Mouse (Mus musculus) liver, embryonic 15.5 days (tissue): ENCODE data around the gene Btk. TPM values are rescaled to one million over a fixed set of nuclear protein-coding genes. Genes with fewer than 3 reads are reported as not detected.

Source experiments
- ATAC-seq: fragments of 200-750 bp; cut with Nextera tagmentation; 2 replicates; pipeline ENCODE4 v1.8.0; 2017; ENCODE audit warnings: moderate number of reproducible peaks, mild to moderate bottlenecking, moderate library complexity; ENCODE audit not compliant: insufficient read depth
- H3K27ac ChIP-seq: fragments of 300-500 bp; sonication (generic); replicated peaks from 2 replicates; pipeline ENCODE4 v1.5.1; 2015; ENCODE audit warnings: mild to moderate bottlenecking, inconsistent platforms
- H3K27me3 ChIP-seq: fragments of 300-500 bp; sonication (generic); 2 replicates; pipeline ENCODE4 v1.6.1; 2015; ENCODE audit warnings: mild to moderate bottlenecking, inconsistent platforms
- H3K36me3 ChIP-seq: fragments of 300-500 bp; sonication (generic); replicated peaks from 2 replicates; pipeline ENCODE4 v1.6.1; 2015; ENCODE audit warnings: moderate library complexity, mild to moderate bottlenecking, inconsistent platforms
- H3K4me1 ChIP-seq: fragments of 300-500 bp; sonication (generic); replicated peaks from 2 replicates; pipeline ENCODE4 v1.6.1; 2015; ENCODE audit warnings: inconsistent platforms
- H3K4me2 ChIP-seq: fragments of 300-500 bp; sonication (generic); 2 replicates; pipeline ENCODE4 v1.6.1; 2015; ENCODE audit warnings: moderate library complexity, mild to moderate bottlenecking, inconsistent platforms
- H3K4me3 ChIP-seq: fragments of 300-500 bp; sonication (generic); replicated peaks from 2 replicates; pipeline ENCODE4 v1.5.1; 2015; ENCODE audit warnings: mild to moderate bottlenecking, inconsistent platforms
- H3K9ac ChIP-seq: fragments of 300-500 bp; sonication (generic); 2 replicates; pipeline ENCODE4 v1.6.1; 2015; ENCODE audit warnings: moderate library complexity, mild to moderate bottlenecking, inconsistent platforms
- H3K9me3 ChIP-seq: fragments of 300-500 bp; sonication (generic); replicated peaks from 2 replicates; pipeline ENCODE4 v1.6.1; 2016; ENCODE audit warnings: inconsistent platforms
- WGBS: fragments of 180-500 bp; shearing (Covaris S2); methylation state at CpG from one replicate; pipeline ENCODE4 v1.1.7; 2015; ENCODE audit warnings: mixed read lengths; ENCODE audit not compliant: insufficient replicate concordance; 5-methylcytosine and 5-hydroxymethylcytosine counted together
- polyA plus RNA-seq: library from polyadenylated mRNA; unstranded; fragments of >200 nt; fragmentation: Nextera tagmentation; extraction: Ambion mirVana; gene quantifications from 2 replicates; pipeline ENCODE4 v1.2.1, GENCODE M21; 2015

Gene Btk
- polyA plus RNA-seq, 1 experiment from 2014 or later: 15.1 TPM

- peak overlapping the region; percentile 66 for H3K9ac ChIP-seq
- peak overlapping the region; percentile 89 for H3K27ac ChIP-seq
- H3K4me3 ChIP-seq: peak overlapping the region; percentile 69
- peaks cover 8% of the 10 kb centered on the region for H3K4me1 ChIP-seq
- H3K27me3 ChIP-seq: no peaks in the 10 kb centered on the region
- H3K9me3 ChIP-seq: no peaks in the 10 kb centered on the region
- peaks cover 12% of the 10 kb centered on the region; the same call in 1 of the 2 replicates for H3K36me3 ChIP-seq
- peak; percentile 83 for ATAC-seq
- WGBS: 11% methylated on average over 38 of the region's 43 CpGs
- H3K4me2 ChIP-seq: peak overlapping the region; percentile 61
Observed at GRCm38 (mm10) chrX:134601380-134602120, 18.2 kb upstream of the Btk start.

GRCm38 (mm10) chrX:134600659-134601379 lies 17.4 kb upstream of the Btk start, which contains the start of the genes Gla and Hnrnph2:
Gene Gla, minus strand, starts transcription at chrX:134601125.
Gene Hnrnph2, plus strand, starts transcription at chrX:134601179.
- Histone ChIP-seq H3K9me3 (no peaks in the 10 kb centered on the region), H3K27me3 (no peaks in the 10 kb centered on the region), H3K36me3 (peaks cover 12% of the 10 kb centered on the region; the same call in 1 of the 2 replicates), H3K27ac (peak within 1 kb of the TSS; percentile 89), H3K4me1 (peaks cover 8% of the 10 kb centered on the region), H3K9ac (peak within 1 kb of the TSS; percentile 66), H3K4me3 (peak within 1 kb of the TSS; percentile 69), H3K4me2 (peak within 1 kb of the TSS; percentile 73)
- ATAC-seq: peak; percentile 98
- WGBS: 16% methylated on average over 33 of the region's 33 CpGs

DNA sequence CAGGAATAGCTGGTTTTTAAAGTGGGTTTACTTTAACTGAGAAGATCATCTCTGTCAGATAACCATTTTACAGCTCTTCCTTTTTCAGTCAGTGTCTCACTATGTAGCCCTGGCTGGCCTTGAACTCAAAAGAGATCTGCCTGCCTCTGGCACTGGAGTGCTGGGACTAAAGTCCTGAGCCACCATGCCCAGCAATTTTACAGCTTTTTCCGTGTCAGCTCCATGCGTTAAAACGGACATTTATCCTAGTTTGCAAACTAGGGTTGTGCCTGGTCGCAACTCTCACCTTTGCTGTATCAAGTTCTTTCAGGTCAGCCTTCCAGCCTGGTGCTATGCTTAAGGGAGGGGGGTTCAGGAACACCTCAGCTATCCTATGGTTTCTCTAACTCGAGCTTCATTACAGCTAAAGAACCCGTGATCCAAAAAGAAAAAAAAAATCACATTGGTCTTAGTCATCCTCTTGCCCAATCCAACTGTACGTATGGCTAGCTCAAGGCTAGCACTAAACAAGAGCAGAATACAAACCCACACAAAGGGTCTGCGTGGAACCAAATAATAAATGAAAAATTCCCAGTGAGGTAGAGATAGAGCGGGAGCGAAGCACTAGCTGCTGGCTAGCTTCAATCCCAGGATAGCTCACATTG lies 16.7 kb upstream of the Btk start:
- Histone ChIP-seq H3K4me2 (peak overlapping the region; percentile 73), H3K9me3 (no peaks in the 10 kb centered on the region), H3K27ac (peak overlapping the region; percentile 84), H3K9ac (peak overlapping the region; percentile 57), H3K27me3 (no peaks in the 10 kb centered on the region), H3K36me3 (peaks cover 8% of the 10 kb centered on the region; the same call in 1 of the 2 replicates), H3K4me3 (peak overlapping the region; percentile 69), H3K4me1 (peaks cover 8% of the 10 kb centered on the region)
- no peak for ATAC-seq
- 18% methylated on average over 10 of the region's 10 CpGs for WGBS

- H3K4me3 ChIP-seq: no peak overlapping the region
- H3K9ac ChIP-seq: no peak overlapping the region
- H3K27me3 ChIP-seq: no peaks in the 10 kb centered on the region
- 25% methylated on average over 5 of the region's 5 CpGs for WGBS
- H3K4me1 ChIP-seq: peaks cover 9% of the 10 kb centered on the region
- peaks cover 19% of the 10 kb centered on the region for H3K36me3 ChIP-seq
- H3K27ac ChIP-seq: no peak overlapping the region
- H3K4me2 ChIP-seq: no peak overlapping the region
- ATAC-seq: no peak
- no peaks in the 10 kb centered on the region for H3K9me3 ChIP-seq
Observed at GRCm38 (mm10) chrX:134589836-134590235, 6.5 kb upstream of the Btk start.

DNA sequence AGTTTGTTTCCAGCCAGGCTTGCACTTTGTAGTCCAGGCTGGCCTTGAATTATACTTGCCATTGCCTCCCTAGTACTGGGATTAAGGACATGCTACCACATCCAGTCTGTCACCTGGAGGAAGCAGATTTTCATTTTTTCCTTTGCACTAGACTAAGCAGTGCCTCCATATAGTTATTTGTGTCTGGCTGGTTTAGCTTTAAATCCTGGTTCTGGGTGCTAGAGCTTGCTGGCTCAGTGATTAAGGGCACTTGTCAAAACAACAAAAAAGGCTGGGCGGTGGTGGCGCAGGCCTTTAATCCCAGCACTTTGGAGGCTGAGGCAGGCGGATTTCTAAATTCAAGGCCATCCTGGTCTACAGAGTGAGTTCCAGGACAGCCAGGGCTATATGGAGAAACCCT lies 5.6 kb upstream of the Btk start:
- Histone ChIP-seq H3K4me2 (no peak overlapping the region), H3K9ac (no peak overlapping the region), H3K27me3 (no peaks in the 10 kb centered on the region), H3K36me3 (peaks cover 19% of the 10 kb centered on the region), H3K27ac (no peak overlapping the region), H3K4me3 (no peak overlapping the region), H3K4me1 (peaks cover 12% of the 10 kb centered on the region), H3K9me3 (no peaks in the 10 kb centered on the region)
- ATAC-seq: no peak
- 69% methylated on average over 3 of the region's 3 CpGs for WGBS

GRCm38 (mm10) chrX:134588261-134588660 lies 4.9 kb upstream of the Btk start:
- H3K9me3 ChIP-seq: no peaks in the 10 kb centered on the region
- ATAC-seq: no peak
- H3K27ac ChIP-seq: no peak overlapping the region
- H3K36me3 ChIP-seq: peaks cover 19% of the 10 kb centered on the region
- peaks cover 19% of the 10 kb centered on the region for H3K4me1 ChIP-seq
- no peak overlapping the region for H3K4me3 ChIP-seq
- WGBS: 65% methylated on average over 4 of the region's 4 CpGs
- no peak overlapping the region for H3K9ac ChIP-seq
- no peaks in the 10 kb centered on the region for H3K27me3 ChIP-seq
- H3K4me2 ChIP-seq: no peak overlapping the region

- Histone ChIP-seq H3K27me3 (no peaks in the 10 kb centered on the region), H3K36me3 (peaks cover 19% of the 10 kb centered on the region), H3K9me3 (no peaks in the 10 kb centered on the region), H3K4me1 (peaks cover 30% of the 10 kb centered on the region), H3K9ac (peak overlapping the region; percentile 56), H3K27ac (peak overlapping the region; percentile 76; the same call in 1 of the 2 replicates), H3K4me2 (peak overlapping the region; percentile 69), H3K4me3 (peak overlapping the region; percentile 64)
- no peak for ATAC-seq
- WGBS: 15% methylated on average over 8 of the region's 8 CpGs
Observed at GRCm38 (mm10) chrX:134586447-134586846, 3.1 kb upstream of the Btk start.

- peak; percentile 90 for ATAC-seq
- Histone ChIP-seq H3K9ac (peak within 1 kb of the TSS; percentile 56), H3K27me3 (no peaks in the 10 kb centered on the region), H3K36me3 (peaks cover 19% of the 10 kb centered on the region), H3K4me3 (peak within 1 kb of the TSS; percentile 64), H3K27ac (peak within 1 kb of the TSS; percentile 76), H3K4me1 (peaks cover 37% of the 10 kb centered on the region), H3K9me3 (no peaks in the 10 kb centered on the region), H3K4me2 (peak within 1 kb of the TSS; percentile 69)
- 18% methylated on average over 45 of the region's 45 CpGs for WGBS
Observed at GRCm38 (mm10) chrX:134585103-134586002, 2.0 kb upstream of the Btk start, which contains the start of gene Rpl36a. Gene Rpl36a, plus strand, starts transcription at chrX:134585654.

- H3K4me2 ChIP-seq: peak overlapping the region; percentile 62
- 0 out of 2 replicates have a peak, but pooled peaks cover under 1% of the 10 kb centered on the region for H3K36me3 ChIP-seq
- no peaks in the 10 kb centered on the region for H3K9me3 ChIP-seq
- ATAC-seq: no peak
- peak overlapping the region; percentile 27; the same call in 1 of the 2 replicates for H3K9ac ChIP-seq
- peak overlapping the region; percentile 65 for H3K27ac ChIP-seq
- WGBS: 36% methylated on average over 11 of the region's 11 CpGs
- no peaks in the 10 kb centered on the region for H3K27me3 ChIP-seq
- H3K4me3 ChIP-seq: peak overlapping the region; percentile 44
- H3K4me1 ChIP-seq: peaks cover 37% of the 10 kb centered on the region
Observed at GRCm38 (mm10) chrX:134582270-134582669, 1.1 kb downstream of the Btk start.
